Mouse (Mus musculus): ENCODE measurements at regions not wholly inside any gene's neighbourhood (a gene's known extent, or its start where the extent isn't known, plus 50 kb on each side); places are given as distances from the start of the nearest gene placed in this dataset.

GRCm38 (mm10) chr1:51660531-51660930 lies 182.3 kb upstream of the Nabp1 start:
- no peak for ATAC-seq (replicated peaks; ENCODE audit: low FRiP score)
- Histone ChIP-seq H3K36me3 (ENCODE audit: control insufficient read depth, insufficient read depth, low read length) (no peaks in the 10 kb centered on the region), H3K4me3 (ENCODE audit: low read depth, low read length) (no peak overlapping the region), H3K27ac (ENCODE audit: low read depth, low read length) (no peak overlapping the region), H3K27me3 (ENCODE audit: control insufficient read depth, insufficient read depth, low read length) (no peaks in the 10 kb centered on the region), H3K4me2 (ENCODE audit: low read depth, low read length, severe bottlenecking) (no peak overlapping the region), H3K4me1 (replicated peaks; ENCODE audit: control insufficient read depth, insufficient read depth, low read length) (no peaks in the 10 kb centered on the region), H3K9ac (ENCODE audit: low read length) (no peak overlapping the region), H3K9me3 (ENCODE audit: control insufficient read depth, low read length) (no peaks in the 10 kb centered on the region)
- no peak for DNase-seq (ENCODE audit: low spot score)
- 84% methylated on average over 1 of the region's 1 CpGs for WGBS

DNA sequence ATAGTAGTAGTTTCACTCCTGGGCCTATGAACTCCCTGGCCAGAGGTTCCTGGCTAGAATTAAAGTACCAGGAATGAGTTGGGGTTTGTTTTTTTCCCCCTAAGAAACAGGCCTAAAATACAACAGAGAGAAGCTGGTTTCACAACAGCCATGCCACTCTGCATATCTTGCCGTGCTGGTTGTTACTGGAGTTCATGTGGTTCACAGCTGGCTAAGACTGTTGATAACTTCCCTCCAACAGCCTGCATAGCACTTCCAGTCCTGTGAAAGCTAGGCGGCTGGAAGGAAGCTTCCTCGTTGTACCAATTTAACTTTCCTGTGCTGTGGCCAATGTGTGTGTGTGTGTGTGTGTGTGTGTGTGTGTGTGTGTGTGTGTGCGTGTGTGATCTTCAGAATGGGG lies 179.0 kb upstream of the Nabp1 start:
- H3K9me3 ChIP-seq (ENCODE audit: control insufficient read depth, low read length), result no peaks in the 10 kb centered on the region
- H3K27ac ChIP-seq (ENCODE audit: low read depth, low read length), result no peak overlapping the region
- no peaks in the 10 kb centered on the region for H3K4me1 ChIP-seq (replicated peaks; ENCODE audit: control insufficient read depth, insufficient read depth, low read length)
- no peak overlapping the region for H3K9ac ChIP-seq (ENCODE audit: low read length)
- ATAC-seq (replicated peaks; ENCODE audit: low FRiP score), result no peak
- H3K36me3 ChIP-seq (ENCODE audit: control insufficient read depth, insufficient read depth, low read length), result no peaks in the 10 kb centered on the region
- no peak overlapping the region for H3K4me3 ChIP-seq (ENCODE audit: low read depth, low read length)
- no peak overlapping the region for H3K4me2 ChIP-seq (ENCODE audit: low read depth, low read length, severe bottlenecking)
- DNase-seq (ENCODE audit: low spot score), result no peak
- 89% methylated on average over 4 of the region's 4 CpGs for WGBS
- no peaks in the 10 kb centered on the region for H3K27me3 ChIP-seq (ENCODE audit: control insufficient read depth, insufficient read depth, low read length)

DNA sequence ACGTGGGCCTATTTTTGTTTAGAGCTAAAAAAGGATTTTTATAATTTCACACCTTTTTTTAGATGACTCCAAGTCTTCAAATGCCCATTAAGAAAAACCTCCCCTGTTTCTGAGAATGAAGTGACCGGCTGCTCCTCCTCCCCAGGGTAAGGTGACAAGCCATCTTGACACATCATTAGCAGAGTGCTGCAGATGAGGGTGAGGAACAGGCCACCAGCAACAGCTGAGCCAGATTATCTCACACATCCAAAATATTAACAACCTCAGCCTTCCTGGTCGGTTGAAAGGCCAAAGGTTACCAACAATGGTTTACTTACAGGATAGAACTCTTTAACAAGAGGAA lies 172.4 kb upstream of the Nabp1 start:
- DNase-seq (ENCODE audit: low spot score) (no peak), ATAC-seq (replicated peaks; ENCODE audit: low FRiP score) (peak; percentile 90)
- 0 out of 2 replicates have a peak overlapping the region, but pooled peaks have one; percentile 13 for H3K4me2 ChIP-seq (ENCODE audit: low read depth, low read length, severe bottlenecking)
- H3K36me3 ChIP-seq (ENCODE audit: control insufficient read depth, insufficient read depth, low read length), result no peaks in the 10 kb centered on the region
- no peaks in the 10 kb centered on the region for H3K9me3 ChIP-seq (ENCODE audit: control insufficient read depth, low read length)
- 21% methylated on average over 3 of the region's 3 CpGs for WGBS
- H3K9ac ChIP-seq (ENCODE audit: low read length), result no peak overlapping the region
- no peaks in the 10 kb centered on the region for H3K27me3 ChIP-seq (ENCODE audit: control insufficient read depth, insufficient read depth, low read length)
- peak overlapping the region; percentile 55; the same call in 1 of the 2 replicates for H3K27ac ChIP-seq (ENCODE audit: low read depth, low read length)
- H3K4me1 ChIP-seq (replicated peaks; ENCODE audit: control insufficient read depth, insufficient read depth, low read length), result 0 out of 2 replicates have a peak, but pooled peaks cover 3% of the 10 kb centered on the region
- no peak overlapping the region for H3K4me3 ChIP-seq (ENCODE audit: low read depth, low read length)

GRCm38 (mm10) chr1:51649963-51650652 lies 171.9 kb upstream of the Nabp1 start:
- ATAC-seq (replicated peaks; ENCODE audit: low FRiP score) (peak; percentile 96), DNase-seq (ENCODE audit: low spot score) (peak; percentile 62)
- 20% methylated on average over 4 of the region's 4 CpGs for WGBS
- Histone ChIP-seq H3K27me3 (ENCODE audit: control insufficient read depth, insufficient read depth, low read length) (no peaks in the 10 kb centered on the region), H3K27ac (ENCODE audit: low read depth, low read length) (peak overlapping the region; percentile 55; the same call in 1 of the 2 replicates), H3K4me2 (ENCODE audit: low read depth, low read length, severe bottlenecking) (0 out of 2 replicates have a peak overlapping the region, but pooled peaks have one; percentile 13), H3K4me3 (ENCODE audit: low read depth, low read length) (no peak overlapping the region), H3K9ac (ENCODE audit: low read length) (no peak overlapping the region), H3K36me3 (ENCODE audit: control insufficient read depth, insufficient read depth, low read length) (no peaks in the 10 kb centered on the region), H3K4me1 (replicated peaks; ENCODE audit: control insufficient read depth, insufficient read depth, low read length) (0 out of 2 replicates have a peak, but pooled peaks cover 3% of the 10 kb centered on the region), H3K9me3 (ENCODE audit: control insufficient read depth, low read length) (no peaks in the 10 kb centered on the region)

GRCm38 (mm10) chr1:51647955-51648354 lies 169.7 kb upstream of the Nabp1 start:
- no peaks in the 10 kb centered on the region for H3K27me3 ChIP-seq (ENCODE audit: control insufficient read depth, insufficient read depth, low read length)
- H3K4me2 ChIP-seq (ENCODE audit: low read depth, low read length, severe bottlenecking), result no peak overlapping the region
- no peak overlapping the region for H3K9ac ChIP-seq (ENCODE audit: low read length)
- 86% methylated on average over 2 of the region's 2 CpGs for WGBS
- no peaks in the 10 kb centered on the region for H3K9me3 ChIP-seq (ENCODE audit: control insufficient read depth, low read length)
- no peak overlapping the region for H3K4me3 ChIP-seq (ENCODE audit: low read depth, low read length)
- 0 out of 2 replicates have a peak, but pooled peaks cover 3% of the 10 kb centered on the region for H3K4me1 ChIP-seq (replicated peaks; ENCODE audit: control insufficient read depth, insufficient read depth, low read length)
- ATAC-seq (replicated peaks; ENCODE audit: low FRiP score) (no peak), DNase-seq (ENCODE audit: low spot score) (no peak)
- no peak overlapping the region for H3K27ac ChIP-seq (ENCODE audit: low read depth, low read length)
- no peaks in the 10 kb centered on the region for H3K36me3 ChIP-seq (ENCODE audit: control insufficient read depth, insufficient read depth, low read length)

DNA sequence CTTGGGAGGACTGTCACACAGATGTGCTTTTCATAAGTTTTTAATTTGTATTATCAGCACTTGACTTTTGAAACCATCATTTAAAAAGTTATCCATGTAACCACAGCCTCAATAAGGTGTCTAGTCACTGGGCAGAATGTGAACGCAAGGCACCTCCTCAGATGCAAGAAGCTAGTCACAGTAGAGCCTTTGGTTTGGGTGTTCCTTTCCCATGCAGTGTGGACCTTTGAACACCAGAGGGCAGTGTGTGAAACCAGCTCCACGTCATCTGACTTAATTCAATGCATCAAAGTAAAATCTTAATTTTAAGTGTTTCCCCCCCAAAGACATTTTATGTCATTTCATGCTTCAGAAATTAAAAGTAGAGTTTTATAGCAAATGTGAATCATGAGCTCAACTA lies 166.2 kb upstream of the Nabp1 start:
- ATAC-seq (replicated peaks; ENCODE audit: low FRiP score) (peak; percentile 45; the same call in 1 of the 2 replicates), DNase-seq (ENCODE audit: low spot score) (peak; percentile 83)
- H3K4me1 ChIP-seq (replicated peaks; ENCODE audit: control insufficient read depth, insufficient read depth, low read length), result 0 out of 2 replicates have a peak, but pooled peaks cover under 1% of the 10 kb centered on the region
- no peaks in the 10 kb centered on the region for H3K9me3 ChIP-seq (ENCODE audit: control insufficient read depth, low read length)
- H3K27me3 ChIP-seq (ENCODE audit: control insufficient read depth, insufficient read depth, low read length), result no peaks in the 10 kb centered on the region
- no peak overlapping the region for H3K27ac ChIP-seq (ENCODE audit: low read depth, low read length)
- no peak overlapping the region for H3K9ac ChIP-seq (ENCODE audit: low read length)
- 24% methylated on average over 2 of the region's 2 CpGs for WGBS
- no peak overlapping the region for H3K4me2 ChIP-seq (ENCODE audit: low read depth, low read length, severe bottlenecking)
- H3K4me3 ChIP-seq (ENCODE audit: low read depth, low read length), result no peak overlapping the region
- no peaks in the 10 kb centered on the region for H3K36me3 ChIP-seq (ENCODE audit: control insufficient read depth, insufficient read depth, low read length)

DNA sequence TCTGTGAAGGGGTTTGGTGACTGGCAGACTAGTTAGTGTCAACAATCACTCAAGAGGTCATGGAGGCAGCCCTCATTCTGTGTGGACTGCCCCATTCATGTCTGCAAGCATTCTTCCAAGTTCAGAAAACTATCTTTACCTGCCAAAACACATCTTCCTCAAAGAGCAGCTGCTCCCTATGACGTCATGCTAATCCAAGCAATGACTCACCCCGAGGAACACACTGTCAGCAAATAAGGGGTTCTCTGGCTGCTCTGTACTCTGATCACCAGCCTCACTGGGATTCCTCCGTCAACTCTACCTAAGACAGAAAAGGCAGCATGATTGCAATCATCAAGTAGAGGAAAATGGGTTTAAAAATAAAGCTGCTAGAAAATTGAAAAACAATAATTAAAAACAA lies 165.4 kb upstream of the Nabp1 start:
- no peak overlapping the region for H3K27ac ChIP-seq (ENCODE audit: low read depth, low read length)
- ATAC-seq (replicated peaks; ENCODE audit: low FRiP score) (peak; percentile 51; the same call in 1 of the 2 replicates), DNase-seq (ENCODE audit: low spot score) (no peak)
- no peaks in the 10 kb centered on the region for H3K36me3 ChIP-seq (ENCODE audit: control insufficient read depth, insufficient read depth, low read length)
- H3K4me3 ChIP-seq (ENCODE audit: low read depth, low read length), result no peak overlapping the region
- H3K9ac ChIP-seq (ENCODE audit: low read length), result no peak overlapping the region
- WGBS, result 57% methylated on average over 3 of the region's 3 CpGs
- no peaks in the 10 kb centered on the region for H3K4me1 ChIP-seq (replicated peaks; ENCODE audit: control insufficient read depth, insufficient read depth, low read length)
- no peak overlapping the region for H3K4me2 ChIP-seq (ENCODE audit: low read depth, low read length, severe bottlenecking)
- H3K27me3 ChIP-seq (ENCODE audit: control insufficient read depth, insufficient read depth, low read length), result no peaks in the 10 kb centered on the region
- no peaks in the 10 kb centered on the region for H3K9me3 ChIP-seq (ENCODE audit: control insufficient read depth, low read length)

- H3K4me3 ChIP-seq (ENCODE audit: low read depth, low read length), result no peak overlapping the region
- no peak overlapping the region for H3K27ac ChIP-seq (ENCODE audit: low read depth, low read length)
- no peak overlapping the region for H3K9ac ChIP-seq (ENCODE audit: low read length)
- H3K36me3 ChIP-seq (ENCODE audit: control insufficient read depth, insufficient read depth, low read length), result no peaks in the 10 kb centered on the region
- no peak overlapping the region for H3K4me2 ChIP-seq (ENCODE audit: low read depth, low read length, severe bottlenecking)
- ATAC-seq (replicated peaks; ENCODE audit: low FRiP score) (no peak), DNase-seq (ENCODE audit: low spot score) (no peak)
- WGBS, result 77% methylated on average over 6 of the region's 6 CpGs
- H3K27me3 ChIP-seq (ENCODE audit: control insufficient read depth, insufficient read depth, low read length), result no peaks in the 10 kb centered on the region
- H3K9me3 ChIP-seq (ENCODE audit: control insufficient read depth, low read length), result no peaks in the 10 kb centered on the region
- H3K4me1 ChIP-seq (replicated peaks; ENCODE audit: control insufficient read depth, insufficient read depth, low read length), result 0 out of 2 replicates have a peak, but pooled peaks cover 2% of the 10 kb centered on the region
These were observed 160.5 kb upstream of the Nabp1 start for GRCm38 (mm10) chr1:51638519-51639302.
